Mouse (Mus musculus) CH12.LX (cell line): Measurements from ENCODE around the gene Fat3. TPM values are rescaled to one million over a fixed set of nuclear protein-coding genes. Genes with fewer than 3 reads are reported as not detected.
A peak's percentile ranks its signal among the peaks of the same experiment; 100 is the strongest.

Experiments
- DNase-seq: peaks from one replicate; pipeline ENCODE4 v3.0.0-alpha.2; 2013; ENCODE audit errors: extremely low read depth
- H3K27ac ChIP-seq: 2 replicates; pipeline ENCODE4 v1.5.1; 2012; ENCODE audit warnings: low read depth, mild to moderate bottlenecking, control low read depth, moderate library complexity; ENCODE audit not compliant: insufficient read depth
- H3K27me3 ChIP-seq: replicated peaks from 2 replicates; pipeline ENCODE3; 2012; ENCODE audit warnings: inconsistent platforms
- H3K36me3 ChIP-seq, 2 experiments: replicated peaks in 1 of 2; 2 replicates each; pipeline versions ENCODE3 to v1.6.1; 2012; ENCODE audit warnings: inconsistent platforms in 1 of 2, low read length in 1 of 2, mild to moderate bottlenecking in 1 of 2, mixed read lengths in 1 of 2, moderate library complexity in 1 of 2; ENCODE audit not compliant: control insufficient read depth in 1 of 2, insufficient read depth in 1 of 2
- H3K4me1 ChIP-seq, 2 experiments: 2 replicates each; pipeline ENCODE4 v1.6.1; 2012; ENCODE audit warnings: inconsistent platforms in 1 of 2, moderate library complexity in 1 of 2; ENCODE audit not compliant: insufficient read depth in 2 of 2, control insufficient read depth in 1 of 2
- H3K4me2 ChIP-seq: 2 replicates; pipeline ENCODE4 v1.6.1; 2012; ENCODE audit warnings: low read depth, mild to moderate bottlenecking, control low read depth; ENCODE audit not compliant: poor library complexity, insufficient read depth, severe bottlenecking
- H3K4me3 ChIP-seq, 3 experiments: fragments of 150-350 bp in 1 of 3; sonication (generic) in 1 of 3; replicated peaks in 1 of 3; 2 replicates each; pipeline versions ENCODE3 to v1.5.1; 2011 to 2012; ENCODE audit warnings: low read depth in 2 of 3, low read length in 2 of 3, mild to moderate bottlenecking in 2 of 3, moderate library complexity in 2 of 3, control low read depth in 1 of 3, improper control_type of control experiment in 1 of 3, inconsistent platforms in 1 of 3, mixed read lengths in 1 of 3; ENCODE audit not compliant: poor library complexity in 1 of 3
- H3K79me2 ChIP-seq: replicated peaks from 2 replicates; pipeline ENCODE4 v1.6.1; 2012; ENCODE audit warnings: mild to moderate bottlenecking, moderate library complexity; ENCODE audit not compliant: control insufficient read depth, poor library complexity, insufficient read depth, severe bottlenecking; ENCODE audit errors: extremely low read depth
- H3K9ac ChIP-seq: 2 replicates; pipeline ENCODE4 v1.6.1; 2012; ENCODE audit warnings: low read depth, mild to moderate bottlenecking, control low read depth, moderate library complexity; ENCODE audit not compliant: insufficient read depth
- H3K9me3 ChIP-seq: replicated peaks from 2 replicates; pipeline ENCODE3; 2012; ENCODE audit warnings: low read length, inconsistent platforms, mixed read lengths
- CTCF ChIP-seq, 2 experiments: IDR thresholded peaks in 1 of 2; conservative IDR thresholded peaks in 1 of 2; 2 replicates each; pipeline ENCODE4 v1.5.1; 2011 to 2012; ENCODE audit warnings: low read depth in 2 of 2, low read length in 2 of 2, improper control_type of control experiment in 1 of 2, inconsistent platforms in 1 of 2, mild to moderate bottlenecking in 1 of 2, moderate library complexity in 1 of 2
- E2F4 ChIP-seq: IDR thresholded peaks from 2 replicates; pipeline ENCODE4 v1.6.1; 2011; ENCODE audit warnings: low read depth, low read length, improper control_type of control experiment; ENCODE audit not compliant: insufficient replicate concordance
- ELF1 ChIP-seq: IDR thresholded peaks from 2 replicates; pipeline ENCODE4 v1.6.1; 2014; ENCODE audit warnings: low read depth, mild to moderate bottlenecking, inconsistent platforms, low read length, improper control_type of control experiment
- EP300 ChIP-seq: IDR thresholded peaks from 2 replicates; pipeline ENCODE4 v1.6.1; 2011; ENCODE audit warnings: low read length, improper control_type of control experiment
- ETS1 ChIP-seq: conservative IDR thresholded peaks from 2 replicates; pipeline ENCODE4 v1.6.1; 2012; ENCODE audit warnings: low read depth, mild to moderate bottlenecking, inconsistent platforms, low read length, improper control_type of control experiment, moderate library complexity
- HCFC1 ChIP-seq: IDR thresholded peaks from 2 replicates; pipeline ENCODE4 v1.6.1; 2012; ENCODE audit warnings: low read depth, mild to moderate bottlenecking, inconsistent platforms, low read length, improper control_type of control experiment
- IRF4 ChIP-seq: IDR thresholded peaks from 2 replicates; pipeline ENCODE4 v1.6.1; 2014; ENCODE audit warnings: low read depth, mild to moderate bottlenecking, inconsistent platforms, low read length, improper control_type of control experiment
- JUN ChIP-seq: IDR thresholded peaks from 2 replicates; pipeline ENCODE4 v1.6.1; 2011; ENCODE audit warnings: low read depth, mild to moderate bottlenecking, low read length, improper control_type of control experiment, moderate library complexity; ENCODE audit not compliant: insufficient read depth
- JUND ChIP-seq: conservative IDR thresholded peaks from 2 replicates; pipeline ENCODE4 v1.6.1; 2011; ENCODE audit warnings: low read depth, low read length, improper control_type of control experiment
- KAT2A ChIP-seq: IDR thresholded peaks from 2 replicates; pipeline ENCODE4 v1.6.1; 2012; ENCODE audit warnings: low read length, improper control_type of control experiment, inconsistent platforms; ENCODE audit not compliant: insufficient replicate concordance
- MAFK ChIP-seq: IDR thresholded peaks from 2 replicates; pipeline ENCODE4 v1.6.1; 2011; ENCODE audit warnings: low read length, improper control_type of control experiment; ENCODE audit not compliant: insufficient replicate concordance
- MAX ChIP-seq: IDR thresholded peaks from 2 replicates; pipeline ENCODE4 v1.6.1; 2011; ENCODE audit warnings: low read length, improper control_type of control experiment
- MAZ ChIP-seq: IDR thresholded peaks from 2 replicates; pipeline ENCODE4 v1.6.1; 2012; ENCODE audit warnings: low read depth, mild to moderate bottlenecking, inconsistent platforms, low read length, improper control_type of control experiment, moderate library complexity
- MXI1 ChIP-seq: IDR thresholded peaks from 2 replicates; pipeline ENCODE4 v1.6.1; 2011; ENCODE audit warnings: mild to moderate bottlenecking, low read depth, low read length, improper control_type of control experiment
- MYC ChIP-seq: IDR thresholded peaks from 2 replicates; pipeline ENCODE4 v1.6.1; 2011; ENCODE audit warnings: low read depth, mild to moderate bottlenecking, improper control_type of control experiment, low read length
- NELFE ChIP-seq: IDR thresholded peaks from 2 replicates; pipeline ENCODE4 v1.6.1; 2011; ENCODE audit warnings: low read depth, low read length, improper control_type of control experiment
- NRF1 ChIP-seq: IDR thresholded peaks from 2 replicates; pipeline ENCODE4 v1.6.1; 2014; ENCODE audit warnings: low read depth, mild to moderate bottlenecking, inconsistent platforms, low read length, improper control_type of control experiment, moderate library complexity
- POLR2A ChIP-seq: IDR thresholded peaks from 2 replicates; pipeline ENCODE4 v1.6.1; 2011; ENCODE audit warnings: low read depth, mild to moderate bottlenecking, improper control_type of control experiment, low read length
- RCOR1 ChIP-seq: conservative IDR thresholded peaks from 2 replicates; pipeline ENCODE4 v1.6.1; 2012; ENCODE audit warnings: low read depth, mild to moderate bottlenecking, inconsistent platforms, low read length, improper control_type of control experiment
- SMC3 ChIP-seq: IDR thresholded peaks from 2 replicates; pipeline ENCODE4 v1.6.1; 2011; ENCODE audit warnings: low read depth, low read length, improper control_type of control experiment
- TBP ChIP-seq: conservative IDR thresholded peaks from 2 replicates; pipeline ENCODE4 v1.6.1; 2011; ENCODE audit warnings: low read depth, low read length, improper control_type of control experiment
- USF1 ChIP-seq: IDR thresholded peaks from 2 replicates; pipeline ENCODE4 v1.6.1; 2014; ENCODE audit warnings: low read depth, mild to moderate bottlenecking, inconsistent platforms, low read length, improper control_type of control experiment
- USF2 ChIP-seq: conservative IDR thresholded peaks from 2 replicates; pipeline ENCODE4 v1.6.1; 2011; ENCODE audit warnings: low read depth, low read length, improper control_type of control experiment
- ZKSCAN1 ChIP-seq: IDR thresholded peaks from 2 replicates; pipeline ENCODE4 v1.6.1; 2012; ENCODE audit warnings: low read depth, inconsistent platforms, low read length, improper control_type of control experiment, borderline replicate concordance
- ZMIZ1 ChIP-seq: IDR thresholded peaks from 2 replicates; pipeline ENCODE4 v1.6.1; 2012; ENCODE audit warnings: low read depth, mild to moderate bottlenecking, inconsistent platforms, low read length, improper control_type of control experiment
- ZNF384 ChIP-seq: IDR thresholded peaks from 2 replicates; pipeline ENCODE4 v1.6.1; 2012; ENCODE audit warnings: low read depth, low read length, improper control_type of control experiment, inconsistent platforms
- dilution Hi-C: fragments of 300-500 bp; cut with MboI; formaldehyde crosslinking; loops from 2 replicates; pipeline ENCODE4 v1.14.3; 2020; ENCODE audit warnings: low sequenced_read_pairs; ENCODE audit not compliant: extremely low pct_unique_long_range_greater_than_20kb, extremely low pct_ligation_motif_present
- in situ Hi-C: fragments of 300-500 bp; cut with MboI; formaldehyde crosslinking; loops from 3 replicates; pipeline ENCODE4 v1.14.3; 2019; ENCODE audit warnings: low sequenced_read_pairs, low pct_ligation_motif_present, low pct_unique_long_range_greater_than_20kb, mixed read lengths
- polyA plus RNA-seq: library from polyadenylated mRNA; unstranded; fragments of >175 nt; gene quantifications from 2 replicates; pipeline ENCODE4 v1.2.1, GENCODE M21; 2012; ENCODE audit warnings: low read depth; ENCODE audit not compliant: insufficient read length
- total RNA-seq, 2 experiments: library from RNA; depleted of rRNA; stranded (reverse); fragments of 300-350 nt in 1 of 2; fragments of >200 nt in 1 of 2; gene quantifications; 2 replicates each; pipeline ENCODE4 v1.2.3; 2012 to 2014

Gene Fat3
- total and polyA plus RNA-seq, 3 experiments, result 0.03 to 0.07 TPM; not detected in 1

DNA sequence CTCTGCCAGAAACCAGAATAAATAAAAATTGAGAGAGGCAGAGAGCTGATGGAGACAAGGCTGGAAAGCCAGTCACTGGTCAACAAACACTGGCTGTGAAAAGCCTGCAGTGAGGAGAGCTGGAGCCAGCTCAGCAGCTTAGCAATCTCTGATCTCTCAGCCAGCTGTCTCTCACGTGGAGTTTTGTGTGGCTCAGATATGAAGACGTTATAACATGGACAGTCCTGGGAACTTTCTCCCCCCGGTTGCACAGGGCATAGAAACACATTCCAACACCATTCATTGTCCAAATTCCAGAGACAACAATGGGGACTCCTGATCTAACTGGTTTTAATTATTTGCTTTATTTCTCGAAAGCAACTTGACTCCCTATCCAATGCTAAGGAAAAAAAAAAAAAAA lies 2.2 kb downstream of the Fat3 start (continued):
- no peak for TF ChIP-seq POLR2A

DNA sequence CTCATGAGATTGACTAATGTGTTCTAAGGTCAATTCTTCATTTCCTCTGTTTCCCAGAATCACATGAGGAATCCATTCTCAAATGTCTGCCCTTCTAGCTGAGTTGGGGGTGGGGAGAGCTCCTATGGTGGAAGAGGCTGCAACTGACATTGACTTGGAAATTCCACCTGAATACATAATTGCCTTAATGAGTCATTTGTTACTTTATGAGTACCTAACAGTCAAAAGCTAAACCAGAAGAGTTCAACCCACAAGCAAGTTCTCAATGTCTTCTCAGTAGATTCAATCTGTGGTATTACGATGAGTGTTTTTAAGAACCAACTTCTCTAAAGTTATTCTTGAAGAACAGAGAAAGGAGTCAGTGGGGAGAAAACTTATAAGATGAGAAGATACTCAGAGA lies 3.7 kb downstream of the Fat3 start:
- dilution Hi-C loops, result no loop called here
- H3K79me2 ChIP-seq, result no peaks in the 10 kb centered on the region
- H3K9me3 ChIP-seq, result peaks cover 22% of the 10 kb centered on the region
- no peak overlapping the region for H3K27ac ChIP-seq
- H3K4me3 ChIP-seq, result no peak overlapping the region
- no peak for TF ChIP-seq HCFC1
- peak; percentile 37; the same call in 1 of the 2 replicates for TF ChIP-seq EP300
- TF ChIP-seq, all 38 proteins: peak for 1
- H3K36me3 ChIP-seq, result no peaks in the 10 kb centered on the region
- H3K27me3 ChIP-seq, result no peaks in the 10 kb centered on the region
- no peak overlapping the region for H3K4me2 ChIP-seq
- in situ Hi-C loops, result no loop called here
- H3K4me1 ChIP-seq, result peaks cover 0 to 17% of the 10 kb centered on the region in 2 experiments; a peak in 2 of 4 replicates
- peak; percentile 54 for DNase-seq
- no peak overlapping the region for H3K9ac ChIP-seq

GRCm38 (mm10) chr9:16496331-16496730 lies 4.8 kb downstream of the Fat3 start:
- H3K27ac ChIP-seq, result no peak overlapping the region

GRCm38 (mm10) chr9:16489661-16490060 lies 11.4 kb downstream of the Fat3 start:
- in situ Hi-C loops, result no loop called here
- Histone ChIP-seq H3K9me3 (no peaks in the 10 kb centered on the region), H3K27ac (no peak overlapping the region), H3K4me2 (no peak overlapping the region), H3K9ac (no peak overlapping the region), H3K27me3 (no peaks in the 10 kb centered on the region), H3K4me1 (peaks cover 0 to 16% of the 10 kb centered on the region in 2 experiments; a peak in 2 of 4 replicates), H3K79me2 (no peaks in the 10 kb centered on the region), H3K36me3 (no peaks in the 10 kb centered on the region), H3K4me3 (no peak overlapping the region)
- no peak for DNase-seq
- dilution Hi-C loops, result no loop called here
- no peak for TF ChIP-seq SMC3
- no peak for TF ChIP-seq E2F4
- no peak for TF ChIP-seq IRF4
- no peak for TF ChIP-seq ZMIZ1
- no peak for TF ChIP-seq JUND
- TF ChIP-seq KAT2A, result no peak
- no peak for TF ChIP-seq USF2
- no peak for TF ChIP-seq EP300
- TF ChIP-seq MYC, result no peak
- no peak for TF ChIP-seq ZKSCAN1
- no peak for TF ChIP-seq MAFK
- no peak for TF ChIP-seq TBP
- TF ChIP-seq MAX, result no peak
- no peak for TF ChIP-seq NELFE
- TF ChIP-seq RCOR1, result no peak
- no peak for TF ChIP-seq MXI1
- TF ChIP-seq HCFC1, result no peak
- TF ChIP-seq MAZ, result no peak
- no peak for TF ChIP-seq CTCF (conservative IDR thresholded peaks at IDR 0.05 in 1 of 2, IDR thresholded peaks at IDR 0.05 in 1 of 2; ENCODE audit: low read depth in 2 of 2, low read length in 2 of 2)

More at GRCm38 (mm10) chr9:16496331-16496730, 4.8 kb downstream of the Fat3 start:
- H3K9ac ChIP-seq, result no peak overlapping the region
- dilution Hi-C loops (no loop called here), in situ Hi-C loops (no loop called here)
- peaks cover 12% of the 10 kb centered on the region for H3K9me3 ChIP-seq
- peaks cover 0 to 17% of the 10 kb centered on the region in 2 experiments; a peak in 2 of 4 replicates for H3K4me1 ChIP-seq
- no peak overlapping the region for H3K4me3 ChIP-seq
- TF ChIP-seq USF1, result no peak
- no peak for TF ChIP-seq MAX
- TF ChIP-seq CTCF (conservative IDR thresholded peaks at IDR 0.05 in 1 of 2, IDR thresholded peaks at IDR 0.05 in 1 of 2; ENCODE audit: low read depth in 2 of 2, low read length in 2 of 2), result no peak
- no peak for TF ChIP-seq MAZ
- TF ChIP-seq POLR2A, result no peak
- TF ChIP-seq NRF1, result no peak
- TF ChIP-seq ZNF384, result no peak
- TF ChIP-seq ETS1, result no peak
- no peak for TF ChIP-seq JUN
- TF ChIP-seq ELF1, result no peak
- TF ChIP-seq NELFE, result no peak
- no peaks in the 10 kb centered on the region for H3K79me2 ChIP-seq
- H3K36me3 ChIP-seq, result no peaks in the 10 kb centered on the region
- H3K27me3 ChIP-seq, result no peaks in the 10 kb centered on the region
- H3K4me2 ChIP-seq, result no peak overlapping the region
- DNase-seq, result no peak
